Mouse (Mus musculus): ENCODE data around the gene Bnc2.

Gene Bnc2

DNA sequence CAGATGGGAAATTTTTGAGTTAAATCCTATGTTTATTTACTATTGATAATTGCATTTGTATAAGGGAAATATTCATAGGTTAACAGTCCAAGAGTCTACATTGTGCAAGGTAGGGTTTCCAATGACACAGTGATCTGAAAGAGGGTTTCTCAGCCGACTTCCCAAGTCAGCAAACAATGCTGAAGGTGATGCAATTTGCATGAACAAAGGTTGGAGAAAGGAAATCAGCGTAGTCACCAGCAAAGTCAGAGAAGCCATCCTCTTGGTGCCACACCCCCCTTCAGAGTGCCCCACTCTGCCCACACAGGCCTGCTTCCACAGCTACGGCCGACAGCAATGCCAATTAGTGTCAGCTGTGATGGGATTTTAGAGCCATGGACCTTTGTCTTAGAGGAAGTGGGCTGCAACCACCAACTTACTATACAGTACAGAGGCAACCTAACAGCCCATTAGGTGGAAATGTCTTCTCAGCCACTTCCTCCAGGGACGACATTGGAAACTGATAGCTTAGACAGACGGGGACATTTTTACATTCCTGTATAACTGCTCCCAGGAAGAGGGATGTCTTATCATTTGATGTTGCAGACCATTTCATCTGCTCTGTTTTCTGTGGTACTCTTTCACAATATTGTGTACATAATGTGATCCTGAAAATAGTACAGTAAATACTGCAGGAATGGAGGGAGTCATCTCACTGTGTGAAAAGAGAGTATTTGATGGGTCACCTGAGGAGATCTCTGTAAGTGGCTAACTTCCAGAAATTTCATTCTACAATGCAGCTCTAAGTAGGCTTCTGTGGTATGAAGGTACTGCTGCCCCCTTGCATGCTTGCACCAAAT is 243.2 kb downstream of the Bnc2 start:
- DNase-seq (ENCODE audit: low read depth, low spot score), result peak; percentile 27

DNA sequence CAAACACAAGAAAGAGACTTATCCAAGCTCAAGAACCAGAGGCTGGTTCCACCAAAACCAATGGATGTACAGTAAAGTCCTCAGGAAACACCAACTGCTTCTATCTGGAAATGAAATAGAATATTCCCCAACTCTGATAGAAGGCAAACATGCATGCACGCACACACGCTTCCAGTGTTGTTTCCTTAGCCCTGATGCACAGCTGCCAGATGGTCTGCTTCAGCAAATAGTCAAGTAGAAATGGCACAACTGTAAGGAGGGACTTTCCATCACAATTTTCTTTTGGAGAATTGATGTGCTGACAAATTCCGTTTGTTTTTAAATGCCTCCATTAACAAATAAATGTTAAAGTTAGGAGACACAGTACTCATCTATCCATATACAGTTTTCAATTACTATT is 247.1 kb downstream of the Bnc2 start:
- no peak for DNase-seq (ENCODE audit: low read depth, low spot score)

DNA sequence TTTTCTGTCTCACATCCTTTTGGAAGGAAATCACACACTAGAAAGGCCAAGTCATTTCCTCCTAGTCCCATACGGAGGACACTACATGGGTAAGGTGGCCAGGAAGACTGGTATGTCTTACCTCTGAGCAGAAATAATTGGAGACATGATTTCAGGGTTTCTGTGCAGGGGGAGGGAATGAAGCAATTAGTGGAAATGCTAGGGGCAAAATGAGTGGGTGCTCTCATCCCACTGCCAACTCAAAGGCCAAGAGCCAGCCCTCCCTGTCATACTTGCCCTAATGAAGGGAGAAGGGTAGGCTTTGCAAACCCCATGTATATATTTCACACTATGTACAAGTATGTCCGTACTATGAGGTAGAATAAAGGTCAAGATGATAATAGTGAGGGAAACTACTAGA is 263.6 kb downstream of the Bnc2 start:
- DNase-seq (ENCODE audit: low read depth, low spot score), result no peak

- no peak for DNase-seq (ENCODE audit: low read depth, low spot score)
Measured at GRCm38 (mm10) chr4:84407328-84408028, 267.6 kb downstream of the Bnc2 start.

GRCm38 (mm10) chr4:84403356-84404145 is 271.5 kb downstream of the Bnc2 start:
- no peak for DNase-seq (ENCODE audit: low read depth, low spot score)

- DNase-seq (ENCODE audit: low read depth, low spot score), result no peak
Measured at GRCm38 (mm10) chr4:84388991-84389390, 286.1 kb downstream of the Bnc2 start.

DNA sequence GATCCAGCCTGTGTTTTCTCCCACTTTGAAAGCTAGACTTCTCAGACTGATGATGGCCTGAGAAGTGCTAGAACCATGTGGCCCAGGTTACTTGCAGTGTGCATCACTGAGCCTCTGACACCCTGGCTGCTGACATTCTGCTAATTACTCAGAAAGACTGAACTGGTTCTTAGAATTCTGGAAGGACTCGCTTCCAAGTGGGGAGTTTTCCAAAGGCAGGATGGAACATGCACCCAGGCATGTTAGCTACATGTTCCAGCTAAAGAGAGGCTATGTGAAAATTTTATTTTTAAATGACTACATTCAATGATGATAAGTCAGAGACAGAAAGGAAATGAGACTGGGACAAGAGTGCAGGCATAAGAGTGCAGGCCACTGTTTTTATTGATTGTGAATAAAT is 289.9 kb downstream of the Bnc2 start:
- DNase-seq (ENCODE audit: low read depth, low spot score), result no peak

DNA sequence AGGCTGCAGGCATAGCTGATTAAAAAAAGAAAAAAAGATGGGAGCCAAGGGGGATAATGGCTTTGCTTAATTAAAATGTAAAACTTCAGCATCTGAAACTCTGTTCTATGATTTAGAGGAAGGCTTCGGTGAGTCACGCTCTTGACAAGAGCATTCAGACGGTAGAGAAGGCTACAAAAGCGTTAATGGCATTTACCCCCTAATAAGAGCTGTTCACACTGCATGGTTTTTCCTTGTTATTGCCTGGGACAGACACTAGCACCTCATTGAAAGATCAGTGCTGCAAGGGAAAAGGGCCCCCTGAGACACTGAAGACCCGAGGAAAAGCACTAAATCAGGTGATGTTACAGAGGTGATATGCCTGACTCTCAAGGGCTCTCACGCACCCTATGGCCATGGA is 295.8 kb downstream of the Bnc2 start:
- DNase-seq (ENCODE audit: low read depth, low spot score), result no peak

GRCm38 (mm10) chr4:84377513-84377912 is 297.6 kb downstream of the Bnc2 start:
- no peak for DNase-seq (ENCODE audit: low read depth, low spot score)

- no peak for DNase-seq (ENCODE audit: low read depth, low spot score)
Measured at GRCm38 (mm10) chr4:84362337-84362823, 312.7 kb downstream of the Bnc2 start.

- no peak for DNase-seq (ENCODE audit: low read depth, low spot score)
Measured at GRCm38 (mm10) chr4:84361165-84361564, 313.9 kb downstream of the Bnc2 start.

DNA sequence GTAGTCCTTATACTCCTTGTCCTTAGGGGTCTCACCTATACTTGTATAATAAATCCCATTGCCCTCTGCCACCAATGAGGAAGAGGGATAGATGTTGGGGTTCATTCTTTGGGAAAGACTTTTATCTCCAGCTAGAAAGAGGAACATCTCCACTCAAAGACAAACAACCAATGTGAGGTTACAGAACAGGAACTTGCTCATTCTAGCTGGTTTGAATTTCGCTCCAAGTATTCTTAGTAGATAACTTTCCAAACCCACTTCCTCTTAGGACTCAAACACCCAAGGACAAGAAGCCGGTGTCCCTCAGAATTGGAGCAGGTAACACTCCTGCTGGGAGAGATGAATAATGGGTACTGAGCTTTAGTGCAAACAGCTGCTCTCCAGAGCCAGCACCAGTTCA is 315.1 kb downstream of the Bnc2 start:
- no peak for DNase-seq (ENCODE audit: low read depth, low spot score)

GRCm38 (mm10) chr4:84358204-84358603 is 316.9 kb downstream of the Bnc2 start:
- DNase-seq (ENCODE audit: low read depth, low spot score), result no peak

DNA sequence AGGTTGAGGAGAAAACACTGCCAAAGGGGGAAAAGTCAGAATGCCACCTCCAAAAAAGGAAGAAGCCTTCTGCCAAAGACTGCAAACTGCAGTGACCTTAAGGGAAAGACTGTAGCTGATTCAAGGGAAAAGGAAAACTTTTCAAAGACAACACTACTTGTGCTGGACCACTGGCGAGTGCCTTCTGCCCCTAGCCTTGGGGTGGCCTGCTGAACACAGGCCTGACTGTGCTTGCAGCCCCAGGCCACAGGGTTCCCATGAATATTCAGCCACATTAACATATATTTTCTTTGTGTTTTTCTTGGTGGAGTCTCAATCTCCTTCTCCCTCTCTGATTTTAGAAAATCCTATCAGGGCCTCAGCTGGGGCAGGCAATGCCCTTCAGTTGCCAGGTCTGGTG is 317.7 kb downstream of the Bnc2 start:
- DNase-seq (ENCODE audit: low read depth, low spot score), result peak; percentile 20

DNA sequence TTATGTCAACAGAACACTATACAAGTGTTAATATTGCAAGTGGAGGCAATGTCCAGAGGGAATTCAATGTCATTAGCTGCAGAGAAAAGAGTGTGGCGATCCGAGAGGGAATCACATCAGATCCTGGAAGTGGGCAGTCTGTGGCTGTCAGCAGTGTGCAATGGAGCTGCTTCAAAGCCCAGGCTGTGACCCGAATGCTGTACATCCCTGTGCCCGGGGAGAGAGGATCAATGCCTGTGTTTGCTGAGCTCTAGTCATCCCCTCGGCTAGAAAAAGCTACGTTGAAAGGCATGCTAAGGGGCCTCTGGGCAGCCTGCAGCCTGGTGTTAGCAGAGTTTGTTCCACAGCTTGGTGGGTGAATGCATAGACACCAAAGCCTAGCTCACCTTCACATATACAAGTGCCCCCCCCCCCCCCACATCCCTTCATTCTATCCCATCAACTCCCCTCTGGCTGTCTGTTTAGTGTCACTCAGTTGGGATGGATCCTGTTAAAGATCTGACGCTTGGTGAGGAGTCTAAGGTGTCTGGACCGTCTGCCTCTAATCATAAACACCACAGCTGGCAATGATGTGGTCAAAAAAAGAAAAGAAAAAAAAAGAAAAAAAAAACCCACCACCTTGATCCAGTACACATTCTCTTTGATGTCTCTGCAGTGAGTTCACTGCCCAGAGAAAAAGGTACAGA is 318.5 kb downstream of the Bnc2 start:
- DNase-seq (ENCODE audit: low read depth, low spot score), result no peak

DNA sequence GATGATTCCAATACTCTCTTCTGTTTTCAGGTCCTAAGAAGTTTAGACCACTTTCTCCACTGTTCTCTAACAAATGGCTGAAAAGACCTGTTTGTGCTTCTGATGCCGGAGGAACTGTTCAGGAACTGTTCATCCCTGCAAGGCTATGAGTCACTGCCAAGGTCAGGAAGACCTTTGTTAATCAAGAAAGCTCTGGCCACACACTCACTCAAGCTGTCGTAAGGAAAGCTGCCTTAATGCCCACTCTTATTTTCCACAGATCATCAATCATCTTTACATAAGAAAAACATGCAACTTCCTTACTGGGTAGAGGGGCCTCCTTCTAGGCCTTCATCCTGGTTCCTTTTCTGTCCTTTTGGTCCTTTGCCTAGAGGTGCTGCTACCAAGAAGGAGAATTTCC is 322.4 kb downstream of the Bnc2 start:
- peak; percentile 6 for DNase-seq (ENCODE audit: low read depth, low spot score)

GRCm38 (mm10) chr4:84349536-84349935 is 325.5 kb downstream of the Bnc2 start:
- no peak for DNase-seq (ENCODE audit: low read depth, low spot score)

- no peak for DNase-seq (ENCODE audit: low read depth, low spot score)
Measured at GRCm38 (mm10) chr4:84339172-84339571, 335.9 kb downstream of the Bnc2 start.

DNA sequence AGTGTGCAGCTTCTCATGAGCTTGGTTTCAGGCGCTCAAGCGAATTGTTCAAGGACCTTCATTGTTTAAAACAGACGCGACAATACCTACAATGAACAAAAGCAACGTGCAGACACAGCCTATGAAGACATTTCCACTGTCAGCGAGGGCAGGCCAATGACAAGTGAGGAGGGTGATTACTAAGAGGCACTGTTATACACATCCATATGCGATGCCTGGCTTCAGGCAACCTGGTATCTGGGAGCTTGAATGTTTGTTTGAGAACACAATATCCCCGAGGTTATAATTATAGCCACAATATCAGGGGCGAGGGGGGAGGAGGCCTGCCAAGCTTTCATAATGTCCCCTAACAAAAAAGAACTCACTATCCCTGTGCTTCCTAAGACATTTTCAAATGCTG is 343.1 kb downstream of the Bnc2 start:
- DNase-seq (ENCODE audit: low read depth, low spot score), result no peak

DNA sequence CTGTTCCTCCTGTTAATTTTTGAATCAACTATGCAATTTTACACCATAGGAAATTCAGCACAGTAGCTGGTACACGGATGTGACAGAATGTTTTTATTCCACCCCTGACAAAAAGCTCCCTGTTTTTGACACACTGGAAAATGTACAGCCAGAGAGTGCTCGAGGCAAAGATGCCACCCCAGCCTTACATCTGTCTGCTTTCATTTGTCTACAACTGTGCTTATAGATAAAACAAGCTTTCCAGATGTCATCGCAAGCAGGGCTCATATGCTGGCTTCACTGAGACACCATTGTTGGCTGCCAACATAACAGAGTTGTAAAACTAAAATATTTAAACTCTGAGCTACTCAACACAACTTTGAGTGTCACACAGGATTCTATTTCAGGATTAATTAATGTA is 343.6 kb downstream of the Bnc2 start:
- no peak for DNase-seq (ENCODE audit: low read depth, low spot score)

GRCm38 (mm10) chr4:84330509-84330908 is 344.6 kb downstream of the Bnc2 start:
- no peak for DNase-seq (ENCODE audit: low read depth, low spot score)

DNA sequence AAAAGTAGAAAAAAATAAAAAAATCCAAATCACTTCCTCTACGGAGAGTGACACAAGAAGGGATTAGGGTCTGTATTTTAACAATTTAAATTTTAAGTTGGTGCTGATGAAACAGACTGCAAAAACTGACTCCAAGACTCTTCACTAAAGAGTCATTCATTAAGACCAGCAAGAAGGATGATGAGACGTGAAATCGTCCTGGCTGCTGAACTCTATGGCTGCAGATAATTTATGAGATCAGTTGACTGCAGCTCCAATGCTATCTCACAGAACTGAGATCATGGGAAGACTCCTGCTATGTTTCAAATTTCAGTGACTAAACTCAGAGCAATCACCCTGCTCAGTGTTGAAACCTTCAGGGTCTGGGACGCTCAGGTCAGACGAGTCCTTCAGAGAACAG is 345.4 kb downstream of the Bnc2 start:
- no peak for DNase-seq (ENCODE audit: low read depth, low spot score)

All from ZHBTc4 (cell line).